Mouse (Mus musculus) midbrain, embryonic 11.5 days (tissue): ENCODE measurements around the gene Aasdh. TPM values are rescaled to one million over a fixed set of nuclear protein-coding genes. Genes with fewer than 3 reads are reported as not detected.
"Not testable (repeated sequence)": the region's sequence is repeated elsewhere in the genome, so short reads cannot be mapped to it uniquely, and the experiment has no call there.

Experiments
- ATAC-seq: fragments of 200-750 bp; cut with Nextera tagmentation; 2 replicates; pipeline ENCODE4 v1.8.0; 2017; ENCODE audit warnings: moderate TSS enrichment, moderate library complexity; ENCODE audit not compliant: low FRiP score
- DNase-seq: peaks from one replicate; pipeline ENCODE4 v3.0.0; 2015; ENCODE audit warnings: low spot score; ENCODE audit errors: missing footprints
- H3K27ac ChIP-seq: fragments of 300-500 bp; sonication (generic); 2 replicates; pipeline ENCODE4 v1.5.1; 2014; ENCODE audit warnings: low read depth, low read length
- H3K27me3 ChIP-seq: fragments of 300-500 bp; sonication (generic); 2 replicates; pipeline ENCODE4 v1.6.1; 2014; ENCODE audit warnings: mild to moderate bottlenecking, low read length, moderate library complexity, mixed read lengths; ENCODE audit not compliant: control insufficient read depth, insufficient read depth
- H3K36me3 ChIP-seq: fragments of 300-500 bp; sonication (generic); 2 replicates; pipeline ENCODE4 v1.6.1; 2014; ENCODE audit warnings: mild to moderate bottlenecking, low read length, moderate library complexity, mixed read lengths; ENCODE audit not compliant: control insufficient read depth, insufficient read depth
- H3K4me1 ChIP-seq: fragments of 300-500 bp; sonication (generic); 2 replicates; pipeline ENCODE4 v1.6.1; 2014; ENCODE audit warnings: low read length; ENCODE audit not compliant: control insufficient read depth, insufficient read depth
- H3K4me2 ChIP-seq: fragments of 300-500 bp; sonication (generic); 2 replicates; pipeline ENCODE4 v1.6.1; 2014; ENCODE audit warnings: mild to moderate bottlenecking, moderate library complexity
- H3K4me3 ChIP-seq: fragments of 300-500 bp; sonication (generic); 2 replicates; pipeline ENCODE4 v1.5.1; 2014; ENCODE audit warnings: low read depth, low read length
- H3K9ac ChIP-seq: fragments of 300-500 bp; sonication (generic); 2 replicates; pipeline ENCODE4 v1.6.1; 2014; ENCODE audit warnings: low read length
- H3K9me3 ChIP-seq: fragments of 300-500 bp; sonication (generic); 2 replicates; pipeline ENCODE4 v1.6.1; 2016; ENCODE audit warnings: low read length; ENCODE audit not compliant: control insufficient read depth
- WGBS: fragments of 180-500 bp; shearing (Covaris S2); extraction: QIAGEN DNeasy Blood & Tissue Kit; methylation state at CpG from one replicate; pipeline ENCODE4 v1.1.7; 2014; 5-methylcytosine and 5-hydroxymethylcytosine counted together
- polyA plus RNA-seq: library from polyadenylated mRNA; unstranded; fragments of >200 nt; fragmentation: Nextera tagmentation; extraction: Ambion mirVana; gene quantifications from 2 replicates; pipeline ENCODE4 v1.2.1, GENCODE M21; 2014

The Aasdh gene
- polyA plus RNA-seq, 1 experiment from 2014 or later, result 17.3 TPM

- Histone ChIP-seq H3K27me3 (no peaks in the 10 kb centered on the region), H3K4me3 (no peak overlapping the region), H3K9me3 (peaks cover 12% of the 10 kb centered on the region; the same call in 1 of the 2 replicates), H3K4me2 (no peak overlapping the region), H3K27ac (no peak overlapping the region), H3K36me3 (peaks cover 27% of the 10 kb centered on the region), H3K9ac (no peak overlapping the region), H3K4me1 (no peaks in the 10 kb centered on the region)
- DNase-seq (no peak), ATAC-seq (no peak)
- 94% methylated on average over 13 of the region's 13 CpGs for WGBS
Observed at GRCm38 (mm10) chr5:76923428-76923827, 18.1 kb upstream of the Aasdh start.

GRCm38 (mm10) chr5:76922833-76923232 lies 17.5 kb upstream of the Aasdh start:
- no peak overlapping the region for H3K9ac ChIP-seq
- DNase-seq, result no peak
- ATAC-seq, result no peak
- H3K27ac ChIP-seq, result no peak overlapping the region
- H3K4me3 ChIP-seq, result no peak overlapping the region
- peaks cover 29% of the 10 kb centered on the region for H3K36me3 ChIP-seq
- peaks cover 12% of the 10 kb centered on the region; the same call in 1 of the 2 replicates for H3K9me3 ChIP-seq
- 93% methylated on average over 4 of the region's 4 CpGs for WGBS
- no peak overlapping the region for H3K4me2 ChIP-seq
- no peaks in the 10 kb centered on the region for H3K27me3 ChIP-seq
- no peaks in the 10 kb centered on the region for H3K4me1 ChIP-seq

GRCm38 (mm10) chr5:76912522-76912921 lies 7.2 kb upstream of the Aasdh start:
- not testable (repeated sequence) for H3K36me3 ChIP-seq, DNase-seq, H3K27ac ChIP-seq, H3K4me3 ChIP-seq, H3K9ac ChIP-seq, ATAC-seq, H3K4me1 ChIP-seq, H3K9me3 ChIP-seq, H3K27me3 ChIP-seq, H3K4me2 ChIP-seq
- 94% methylated on average over 5 of the region's 5 CpGs for WGBS

DNA sequence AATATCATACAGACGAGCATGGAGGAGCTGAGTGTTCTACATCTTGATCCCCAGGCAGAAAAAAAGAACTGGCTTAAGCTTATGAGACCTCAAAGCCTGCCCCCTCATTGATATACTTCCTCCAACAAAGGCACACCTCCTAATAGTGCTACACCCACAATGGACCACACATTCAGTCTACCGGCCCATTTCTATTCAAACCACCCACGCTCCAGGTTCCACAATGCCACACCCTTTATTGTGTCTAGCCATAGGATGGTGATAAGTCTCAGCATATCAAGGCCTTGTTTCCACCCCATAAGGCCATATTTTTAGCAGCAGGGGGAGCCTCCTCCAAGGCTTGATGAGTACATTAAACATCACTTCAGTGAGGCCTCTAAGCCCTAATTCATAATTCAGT lies 5.5 kb upstream of the Aasdh start:
- Histone ChIP-seq H3K27ac (no peak overlapping the region), H3K27me3 (no peaks in the 10 kb centered on the region), H3K4me3 (no peak overlapping the region), H3K9me3 (no peaks in the 10 kb centered on the region), H3K4me2 (no peak overlapping the region), H3K4me1 (peaks cover 5% of the 10 kb centered on the region), H3K9ac (no peak overlapping the region), H3K36me3 (no peaks in the 10 kb centered on the region)
- no peak for ATAC-seq
- WGBS, result 87% methylated on average over 3 of the region's 3 CpGs
- no peak for DNase-seq

- peak overlapping the region; percentile 82 for H3K9ac ChIP-seq
- no peaks in the 10 kb centered on the region for H3K9me3 ChIP-seq
- H3K27me3 ChIP-seq, result no peaks in the 10 kb centered on the region
- H3K4me1 ChIP-seq, result peaks cover 5% of the 10 kb centered on the region
- H3K4me2 ChIP-seq, result peak overlapping the region; percentile 65
- 43% methylated on average over 3 of the region's 3 CpGs for WGBS
- ATAC-seq (no peak), DNase-seq (no peak)
- H3K27ac ChIP-seq, result no peak overlapping the region
- peak overlapping the region; percentile 70 for H3K4me3 ChIP-seq
- no peaks in the 10 kb centered on the region for H3K36me3 ChIP-seq
Observed at GRCm38 (mm10) chr5:76906155-76906499, 813 bp upstream of the Aasdh start.

DNA sequence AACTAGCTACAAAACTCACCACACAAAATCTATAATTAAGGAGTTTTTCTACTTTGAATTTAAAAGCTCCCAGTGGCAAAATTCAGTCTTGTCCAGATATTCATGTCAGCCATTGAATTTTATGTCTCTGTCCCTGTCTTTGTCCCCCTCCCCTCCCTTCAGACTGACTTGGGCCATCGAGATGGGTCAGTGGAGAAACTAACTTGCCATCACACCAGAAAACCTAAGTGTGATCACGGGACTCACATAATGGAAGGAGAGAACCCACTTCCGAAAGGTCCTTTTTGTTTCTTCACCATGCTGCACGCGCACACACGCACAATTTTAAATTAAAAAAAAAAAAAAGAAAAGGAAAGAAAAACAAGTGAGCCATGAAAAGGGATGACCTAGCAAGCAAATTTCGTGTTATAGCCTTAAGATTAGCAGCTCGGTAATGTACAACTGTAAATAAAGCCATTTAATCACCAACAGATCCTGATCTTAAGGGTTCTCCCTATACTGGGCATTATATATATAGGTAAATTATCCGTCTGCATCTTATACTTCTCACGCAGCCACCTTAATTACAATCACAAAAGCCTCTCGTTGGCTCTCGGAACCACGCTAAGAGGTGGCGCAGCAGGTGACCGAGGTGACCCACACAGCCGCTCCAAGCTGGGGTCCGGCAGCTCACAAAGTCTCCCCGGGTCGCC lies 455 bp downstream of the Aasdh start:
- ATAC-seq (0 out of 2 replicates have a peak, but pooled peaks have one; percentile 20), DNase-seq (peak; percentile 86)
- Histone ChIP-seq H3K27ac (no peak overlapping the region; the same call in 1 of the 2 replicates), H3K4me3 (peak overlapping the region; percentile 70), H3K27me3 (no peaks in the 10 kb centered on the region), H3K4me2 (peak overlapping the region; percentile 65), H3K9ac (peak overlapping the region; percentile 82), H3K4me1 (peaks cover 5% of the 10 kb centered on the region), H3K9me3 (no peaks in the 10 kb centered on the region), H3K36me3 (no peaks in the 10 kb centered on the region)
- 3% methylated on average over 19 of the region's 19 CpGs for WGBS

GRCm38 (mm10) chr5:76902131-76902530 lies 3.2 kb downstream of the Aasdh start:
- 82% methylated on average over 4 of the region's 4 CpGs for WGBS
- no peaks in the 10 kb centered on the region for H3K27me3 ChIP-seq
- no peaks in the 10 kb centered on the region for H3K9me3 ChIP-seq
- no peak overlapping the region for H3K4me3 ChIP-seq
- no peak for DNase-seq
- no peak for ATAC-seq
- no peak overlapping the region for H3K27ac ChIP-seq
- H3K9ac ChIP-seq, result no peak overlapping the region
- H3K4me1 ChIP-seq, result peaks cover 5% of the 10 kb centered on the region
- no peak overlapping the region for H3K4me2 ChIP-seq
- H3K36me3 ChIP-seq, result no peaks in the 10 kb centered on the region

GRCm38 (mm10) chr5:76893084-76893483 lies 12.2 kb downstream of the Aasdh start:
- WGBS, result 85% methylated on average over 2 of the region's 2 CpGs
- H3K4me1 ChIP-seq, result no peaks in the 10 kb centered on the region
- no peaks in the 10 kb centered on the region for H3K9me3 ChIP-seq
- no peak overlapping the region for H3K4me3 ChIP-seq
- peaks cover 4% of the 10 kb centered on the region; the same call in 1 of the 2 replicates for H3K36me3 ChIP-seq
- no peak overlapping the region for H3K27ac ChIP-seq
- DNase-seq (no peak), ATAC-seq (no peak)
- no peaks in the 10 kb centered on the region for H3K27me3 ChIP-seq
- H3K4me2 ChIP-seq, result no peak overlapping the region
- H3K9ac ChIP-seq, result no peak overlapping the region

DNA sequence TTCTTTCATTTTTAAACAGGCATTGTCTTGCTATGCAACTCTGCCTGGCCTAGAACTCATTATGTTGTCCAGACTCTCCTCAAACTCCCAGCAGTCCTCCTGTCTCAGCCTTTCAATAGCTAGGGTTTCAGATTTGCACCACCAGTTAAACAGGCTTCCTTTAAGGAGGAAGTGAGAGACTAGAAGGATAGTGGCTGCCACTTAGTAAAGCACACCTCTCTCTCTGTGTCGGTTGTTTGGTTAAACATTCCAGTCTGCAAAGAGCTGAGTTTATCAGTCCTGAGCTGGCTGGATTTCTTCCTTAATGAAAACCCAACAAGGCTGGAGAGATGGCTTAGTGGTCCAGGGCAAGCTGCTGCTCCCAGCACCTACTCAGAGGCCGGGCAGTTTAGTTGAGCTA lies 12.7 kb downstream of the Aasdh start:
- H3K36me3 ChIP-seq, result peaks cover 4% of the 10 kb centered on the region; the same call in 1 of the 2 replicates
- 88% methylated on average over 2 of the region's 2 CpGs for WGBS
- H3K9ac ChIP-seq, result no peak overlapping the region
- DNase-seq (no peak), ATAC-seq (no peak)
- H3K4me3 ChIP-seq, result no peak overlapping the region
- H3K4me1 ChIP-seq, result no peaks in the 10 kb centered on the region
- no peak overlapping the region for H3K4me2 ChIP-seq
- H3K9me3 ChIP-seq, result no peaks in the 10 kb centered on the region
- H3K27me3 ChIP-seq, result no peaks in the 10 kb centered on the region
- H3K27ac ChIP-seq, result no peak overlapping the region
